Mouse (Mus musculus) central nervous system, embryonic 18 days (tissue): ENCODE measurements around the gene Gak. TPM values are rescaled to one million over a fixed set of nuclear protein-coding genes. Genes with fewer than 3 reads are reported as not detected.

Experiments used
- polyA plus RNA-seq: library from polyadenylated mRNA; depleted of rRNA; stranded (reverse); fragments of >200 nt; gene quantifications from 2 replicates; pipeline ENCODE4 v1.2.3, GENCODE M21; 2012; rRNA removed

The Gak gene
- 60.7 and 61.0 TPM in 2 replicates for polyA plus RNA-seq

DNA sequence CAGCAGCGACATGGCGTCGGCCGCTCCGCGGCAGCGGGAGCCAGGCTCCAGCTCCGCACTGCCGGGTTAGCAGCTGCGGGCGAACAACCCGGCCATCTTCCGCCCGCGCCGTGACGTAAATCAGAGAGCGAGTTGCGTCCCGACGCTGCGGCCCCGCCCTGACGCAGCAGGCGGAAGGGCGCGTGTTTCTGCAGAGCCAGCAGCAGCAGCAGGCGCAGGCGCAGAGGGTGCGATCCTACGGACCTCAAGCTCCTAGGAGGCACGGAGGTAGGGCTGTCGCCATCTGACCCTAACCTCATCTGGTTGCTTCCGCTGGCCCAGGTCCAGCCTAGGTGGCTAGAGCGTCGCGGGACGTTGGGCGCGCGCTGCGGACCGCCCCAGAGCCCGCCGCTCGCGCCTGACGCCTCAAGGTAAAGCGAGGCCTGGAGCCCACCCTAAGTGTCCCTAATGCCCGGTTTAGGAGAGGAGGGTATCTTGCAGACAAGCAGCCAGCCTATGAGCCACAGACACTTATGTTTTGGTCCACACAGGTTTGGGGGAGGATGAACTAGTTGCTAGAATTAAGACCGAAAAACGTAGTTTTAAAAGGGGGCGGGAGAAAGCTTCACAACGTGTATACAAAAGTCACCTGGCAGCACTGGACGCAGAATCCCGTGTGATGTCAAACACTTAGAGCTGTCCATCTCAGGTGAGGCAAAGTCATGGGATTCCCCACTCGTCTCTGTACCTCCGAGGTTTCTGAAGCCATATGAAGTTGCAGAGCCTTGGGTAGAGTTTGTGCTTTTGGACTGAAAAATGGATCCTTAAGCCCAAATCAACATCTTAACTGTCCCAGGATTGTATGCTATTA, at the start of gene Gak, which contains the start of gene Tmem175:
Gene Gak, minus strand, starts transcription at position 122 of the 850 bp plus-strand sequence.
Gene Tmem175, plus strand, starts transcription at position 137 of the 850 bp plus-strand sequence.

DNA sequence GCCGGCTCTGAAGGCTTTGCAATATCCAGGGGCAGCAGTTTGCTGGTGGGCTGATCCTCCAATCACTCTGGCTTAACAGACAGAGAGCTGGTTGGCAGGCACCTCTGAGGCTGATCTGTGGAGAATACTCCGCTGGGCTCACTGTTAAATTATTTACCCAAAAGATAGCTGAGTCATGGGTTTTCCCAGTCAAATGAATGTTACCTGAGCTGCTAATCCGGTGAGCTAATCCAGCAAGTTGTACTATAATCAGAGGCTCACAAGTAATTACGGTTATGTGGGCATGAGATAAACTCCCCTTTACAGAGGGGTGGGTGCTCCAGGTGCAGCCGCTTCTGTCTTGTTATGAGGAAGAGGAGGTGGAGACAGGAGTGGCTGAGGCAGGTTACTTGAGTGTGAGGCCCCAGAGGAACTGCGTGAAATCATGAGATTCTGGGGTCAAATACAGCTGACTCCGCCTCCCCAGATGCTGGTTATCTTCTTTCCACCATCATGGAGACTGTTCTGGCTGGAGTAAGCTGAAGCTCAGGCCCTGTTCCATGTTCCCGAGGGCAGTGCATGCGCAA, 45.8 kb upstream of the Gak start, which contains the start of gene Slc26a1:
Gene Slc26a1, minus strand, starts transcription at position 319 of the 566 bp plus-strand sequence.

DNA sequence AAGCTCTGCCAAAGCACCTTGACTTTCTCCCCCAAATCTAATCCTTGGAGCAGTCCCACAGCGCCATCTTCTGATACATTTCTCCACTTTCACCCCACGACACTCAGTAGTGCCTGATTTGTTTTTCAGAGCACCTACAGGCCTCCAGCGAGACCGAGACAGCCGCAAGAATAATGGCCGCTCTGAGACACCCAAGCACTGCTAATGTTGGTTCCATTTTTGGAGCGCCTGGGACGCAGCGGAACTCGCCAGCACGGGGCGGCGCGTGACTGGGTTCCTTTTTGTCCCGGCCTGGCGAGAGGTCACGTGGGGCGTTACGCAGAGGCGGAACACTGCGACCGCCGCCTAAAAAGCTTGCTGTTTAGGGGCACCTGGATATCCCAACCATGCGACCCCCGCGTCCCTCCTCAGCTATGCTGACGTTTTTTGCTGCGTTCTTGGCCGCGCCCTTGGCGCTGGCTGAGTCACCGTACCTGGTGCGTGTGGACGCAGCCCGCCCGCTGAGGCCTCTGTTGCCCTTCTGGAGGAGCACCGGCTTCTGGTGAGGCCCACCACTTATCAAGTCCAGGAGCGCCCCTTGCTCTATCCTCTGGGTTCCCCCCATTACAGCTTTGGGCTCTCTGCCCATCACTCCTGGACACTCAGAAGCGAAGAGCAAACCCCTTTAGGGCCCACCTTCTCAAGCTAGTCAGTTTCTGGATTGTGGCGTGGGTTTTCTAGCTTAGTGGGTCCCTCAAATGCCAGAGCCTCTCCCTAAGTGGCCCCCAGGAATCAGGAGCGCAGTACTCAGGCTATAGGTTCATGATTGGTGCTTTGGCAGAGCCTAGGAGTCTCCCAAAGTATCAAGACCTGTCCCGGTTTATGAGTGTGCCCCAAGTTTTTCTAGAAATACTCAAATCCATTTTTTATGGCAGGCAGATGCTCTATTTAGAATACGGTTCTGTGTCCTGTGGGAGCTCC, 39.7 kb upstream of the Gak start, which contains the start of gene Dgkq:
Gene Dgkq, minus strand, starts transcription at position 696 of the 960 bp plus-strand sequence.

DNA sequence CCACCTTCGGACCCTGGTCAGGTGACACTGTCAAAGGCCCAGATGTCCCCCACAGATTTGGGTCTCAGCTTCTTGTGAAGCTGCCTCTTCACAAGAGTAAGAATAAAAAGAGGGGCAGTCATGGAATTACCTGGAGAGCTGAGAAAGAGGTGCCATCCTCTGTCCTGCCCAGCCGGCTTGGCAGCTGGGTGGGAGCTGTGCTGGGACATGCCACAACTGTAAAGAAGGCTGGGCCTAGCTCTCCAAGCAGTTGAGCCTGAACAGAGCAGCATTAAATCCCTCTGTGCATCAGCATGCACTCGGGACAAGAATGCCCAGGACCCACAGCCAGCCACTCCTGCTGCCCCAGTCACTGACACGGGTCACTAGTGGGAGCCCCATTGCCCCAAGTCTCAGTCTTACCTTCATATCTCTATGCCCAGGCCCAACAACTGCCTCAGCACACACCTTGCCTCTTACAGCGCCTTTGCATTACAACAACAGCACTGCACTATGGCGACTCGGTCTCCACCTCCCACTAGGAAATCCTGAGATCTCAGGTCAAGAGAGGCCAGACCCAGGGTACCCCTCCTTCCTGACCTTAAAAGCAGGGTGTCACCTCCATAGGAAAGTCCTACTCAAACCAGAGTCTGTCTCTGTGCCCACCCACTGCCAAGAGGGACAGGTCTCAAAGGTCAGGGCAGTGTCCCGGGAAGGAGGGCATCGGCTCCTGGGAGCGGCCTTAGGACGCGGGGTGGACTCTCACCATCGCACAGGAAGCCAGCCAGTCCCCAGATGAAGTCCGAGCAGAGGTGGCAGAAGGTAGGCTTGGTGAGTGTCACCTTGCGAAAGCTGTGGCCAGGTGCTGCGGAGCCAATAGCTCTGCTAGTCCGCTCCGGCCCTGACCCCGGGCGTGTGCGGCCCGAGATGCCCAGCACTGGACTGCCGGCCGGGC, 30.4 kb upstream of the Gak start, which contains the start of gene Idua:
Gene Idua, plus strand, starts transcription at position 634 of the 934 bp plus-strand sequence.

DNA sequence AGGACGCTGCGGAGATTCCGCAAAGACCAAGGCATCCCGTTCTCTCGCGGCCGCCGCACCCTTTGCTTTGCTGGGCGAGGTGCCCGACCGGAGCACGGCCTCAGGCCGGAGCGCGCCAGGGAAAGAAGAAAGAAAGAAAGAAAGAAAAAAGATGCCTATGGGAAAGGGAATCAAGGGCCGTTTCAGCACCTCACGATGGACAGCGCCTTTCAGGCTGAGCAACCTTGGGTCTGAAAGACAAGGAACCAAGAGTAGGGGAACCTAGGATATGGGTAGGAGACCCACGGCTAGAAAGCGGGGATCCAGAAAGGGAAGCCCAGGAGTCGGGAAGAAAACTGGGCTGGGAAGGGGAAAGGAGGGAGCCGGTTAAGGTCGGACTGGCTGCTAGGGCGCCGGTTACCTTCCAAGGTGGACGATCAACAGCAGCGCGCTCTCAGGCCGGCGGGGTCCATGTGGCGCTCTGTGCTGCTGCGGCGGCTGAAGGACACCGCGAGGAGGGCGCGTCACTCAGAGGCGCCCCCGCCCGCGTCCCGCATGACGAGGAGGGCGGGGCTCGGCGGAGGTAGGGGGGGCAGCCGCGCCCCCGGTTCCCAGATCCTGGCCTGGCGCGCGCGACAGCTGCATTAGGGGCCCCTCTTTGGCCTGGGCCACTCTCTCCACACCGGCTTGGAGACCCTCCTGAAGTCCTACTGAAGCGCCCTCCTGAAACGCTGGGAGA, 79.9 kb downstream of the Gak start, which contains the start of gene Cplx1:
Gene Cplx1, minus strand, starts transcription at position 536 of the 718 bp plus-strand sequence.

Other genes starting within 250 kb of the Gak start
- 0.03 TPM in 1 of 2 replicates, not detected in the other for gene Pde6b, start 241.4 kb downstream of the Gak start, polyA plus RNA-seq
- gene Atp5k, start 195.3 kb downstream of the Gak start, polyA plus RNA-seq, result 217 and 232 TPM in 2 replicates
- 0.64 and 0.69 TPM in 2 replicates for gene Mfsd7a, start 180.9 kb downstream of the Gak start, polyA plus RNA-seq
- gene Pcgf3, start 168.5 kb downstream of the Gak start, polyA plus RNA-seq, result 30.9 and 34.2 TPM in 2 replicates
- 34.0 and 34.5 TPM in 2 replicates for gene Cplx1, start 79.7 kb downstream of the Gak start, polyA plus RNA-seq
- gene Tmem175, start within 50 bp of the Gak start, polyA plus RNA-seq, result 31.7 and 33.5 TPM in 2 replicates
- 14.8 and 15.1 TPM in 2 replicates for gene Idua, start 30.6 kb upstream of the Gak start, polyA plus RNA-seq
- 71.8 and 73.1 TPM in 2 replicates for gene Dgkq, start 39.9 kb upstream of the Gak start, polyA plus RNA-seq
- 4.0 and 4.2 TPM in 2 replicates for gene Slc26a1, start 45.8 kb upstream of the Gak start, polyA plus RNA-seq
- gene Fgfrl1, start 62.6 kb upstream of the Gak start, polyA plus RNA-seq, result 13.7 and 18.8 TPM in 2 replicates
- gene Rnf212, start 145.2 kb upstream of the Gak start, polyA plus RNA-seq, result not detected in 2 replicates
- not detected in 2 replicates for gene Tmed11, start 165.6 kb upstream of the Gak start, polyA plus RNA-seq
- gene Vmn2r8, start 179.1 kb upstream of the Gak start, polyA plus RNA-seq, result not detected in 2 replicates
- gene Vmn2r9, start 222.8 kb upstream of the Gak start, polyA plus RNA-seq, result not detected in 2 replicates